Comparison of ENCODE assay signal across 15 mouse cellular contexts in the genomic region with DNA sequence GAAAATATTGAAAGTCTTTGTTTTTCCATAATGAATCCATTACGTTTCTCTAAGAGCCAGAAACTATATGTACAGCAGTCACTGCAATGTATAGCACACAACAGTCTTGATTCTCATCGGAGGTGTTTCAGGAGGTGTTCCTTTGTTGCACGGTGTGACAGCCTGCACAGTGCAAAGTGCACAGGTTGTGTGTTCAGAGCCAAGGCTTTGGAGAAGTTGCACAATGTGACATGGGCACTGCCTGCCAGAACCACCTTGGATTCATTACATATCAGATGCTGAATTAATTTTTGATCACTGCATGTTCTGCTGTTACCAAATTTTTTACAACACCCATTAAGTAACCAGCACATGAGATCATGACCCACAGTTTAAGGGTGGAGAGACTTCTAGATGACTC. TPM values are rescaled to one million over a fixed set of nuclear protein-coding genes. Genes with fewer than 3 reads are reported as not detected.
"Had no signal": no experiment of that assay in that cellular context is flagged by ENCODE, and none has a peak within 500 bp of the region (broad histone marks: within the 10 kb centered on the region; RNA-seq: fewer than 3 reads in every experiment).

No protein-coding gene starts in this region.

- H3K4me1 ChIP-seq: intestine, embryonic 15.5 days; limb, embryonic 10.5 days; midbrain, embryonic 12.5 days; neural tube, embryonic 13.5 days had no signal

- ATAC-seq: intestine, embryonic 15.5 days; midbrain, embryonic 16.5 days had no signal

- DNase-seq: lung, adult 18-20 months; retina, postnatal 1 day; right cerebral cortex, postnatal 4 days; spleen, adult 18-20 months; thymus, adult 18-20 months; thymus, postnatal 14 days had no signal

- H3K27me3 ChIP-seq: intestine, embryonic 15.5 days; midbrain, embryonic 12.5 days; neural tube, embryonic 13.5 days had no signal

- H3K9me3 ChIP-seq: intestine, embryonic 15.5 days; limb, embryonic 10.5 days; midbrain, embryonic 12.5 days had no signal

- H3K36me3 ChIP-seq: intestine, embryonic 15.5 days; limb, embryonic 10.5 days; midbrain, embryonic 12.5 days; neural tube, embryonic 13.5 days had no signal

- H3K4me3 ChIP-seq: intestine, embryonic 15.5 days; left cerebral cortex, adult 2 months; limb, embryonic 10.5 days; midbrain, embryonic 12.5 days; neural tube, embryonic 13.5 days had no signal

- H3K27ac ChIP-seq: intestine, embryonic 15.5 days; left cerebral cortex, adult 2 months; limb, embryonic 10.5 days; midbrain, embryonic 12.5 days; neural tube, embryonic 13.5 days had no signal

- H3K4me2 ChIP-seq: intestine, embryonic 15.5 days; midbrain, embryonic 12.5 days; neural tube, embryonic 13.5 days had no signal

- H3K9ac ChIP-seq: intestine, embryonic 15.5 days; midbrain, embryonic 12.5 days; neural tube, embryonic 13.5 days had no signal

RNA-seq across cellular contexts. Expression of a gene that starts 3.2 kb away (rescaled TPM):
- total RNA-seq: layer of hippocampus, postnatal 25 days; left cerebral cortex, adult 2 months; left cerebral cortex, postnatal 14 days had no signal
- polyA plus RNA-seq: large intestine, adult 2 months; midbrain, embryonic 16.5 days had no signal
